Mouse (Mus musculus) kidney, embryonic 14.5 days (tissue): ENCODE data around the gene Tubb4b. TPM values are rescaled to one million over a fixed set of nuclear protein-coding genes. Genes with fewer than 3 reads are reported as not detected.

Experiments used
- ATAC-seq: fragments of 200-750 bp; cut with Nextera tagmentation; 2 replicates; pipeline ENCODE4 v1.8.0; 2017; ENCODE audit warnings: moderate number of reproducible peaks, mild to moderate bottlenecking, moderate TSS enrichment, moderate library complexity; ENCODE audit not compliant: low FRiP score, low TSS enrichment
- H3K27ac ChIP-seq: fragments of 300-500 bp; sonication (generic); 2 replicates; pipeline ENCODE4 v1.5.1; 2014; ENCODE audit warnings: low read depth, mild to moderate bottlenecking, low read length, moderate library complexity, mixed read lengths
- H3K27me3 ChIP-seq: fragments of 300-500 bp; sonication (generic); 2 replicates; pipeline ENCODE4 v1.6.1; 2014; ENCODE audit warnings: mild to moderate bottlenecking, low read length; ENCODE audit not compliant: control insufficient read depth, insufficient read depth
- H3K36me3 ChIP-seq: fragments of 300-500 bp; sonication (generic); 2 replicates; pipeline ENCODE4 v1.6.1; 2014; ENCODE audit warnings: low read length, mixed read lengths; ENCODE audit not compliant: control insufficient read depth, insufficient read depth
- H3K4me1 ChIP-seq: fragments of 300-500 bp; sonication (generic); 2 replicates; pipeline ENCODE4 v1.6.1; 2014; ENCODE audit warnings: low read length, mixed read lengths; ENCODE audit not compliant: control insufficient read depth, insufficient read depth
- H3K4me2 ChIP-seq: fragments of 300-500 bp; sonication (generic); replicated peaks from 2 replicates; pipeline ENCODE4 v1.6.1; 2014; ENCODE audit warnings: low read depth, mild to moderate bottlenecking, low read length
- H3K4me3 ChIP-seq: fragments of 300-500 bp; sonication (generic); 2 replicates; pipeline ENCODE4 v1.5.1; 2014; ENCODE audit warnings: mild to moderate bottlenecking, low read length
- H3K9ac ChIP-seq: fragments of 300-500 bp; sonication (generic); 2 replicates; pipeline ENCODE4 v1.6.1; 2014; ENCODE audit warnings: low read depth, mild to moderate bottlenecking, low read length, moderate library complexity
- H3K9me3 ChIP-seq: fragments of 300-500 bp; sonication (generic); 2 replicates; pipeline ENCODE4 v1.6.1; 2016; ENCODE audit warnings: low read length; ENCODE audit not compliant: control insufficient read depth
- WGBS: fragments of 180-500 bp; shearing (Covaris S2); extraction: QIAGEN DNeasy Blood & Tissue Kit; methylation state at CpG from one replicate; pipeline ENCODE4 v1.1.7; 2014; 5-methylcytosine and 5-hydroxymethylcytosine counted together
- polyA plus RNA-seq: library from polyadenylated mRNA; unstranded; fragments of >200 nt; fragmentation: Nextera tagmentation; extraction: Ambion mirVana; gene quantifications from 2 replicates; pipeline ENCODE4 v1.2.1, GENCODE M21; 2014

The Tubb4b gene
- polyA plus RNA-seq, 1 experiment from 2014 or later: 565 TPM

GRCm38 (mm10) chr2:25182664-25183063 lies 41.8 kb downstream of the Tubb4b start:
- H3K27me3 ChIP-seq: peaks cover 27% of the 10 kb centered on the region
- H3K4me3 ChIP-seq: peak overlapping the region; percentile 67
- H3K4me1 ChIP-seq: peaks cover 28% of the 10 kb centered on the region
- ATAC-seq: no peak
- H3K27ac ChIP-seq: no peak overlapping the region
- peak overlapping the region; percentile 89 for H3K4me2 ChIP-seq
- H3K9me3 ChIP-seq: no peaks in the 10 kb centered on the region
- peak overlapping the region; percentile 77; the same call in 1 of the 2 replicates for H3K9ac ChIP-seq
- 19% methylated on average over 6 of the region's 6 CpGs for WGBS
- no peaks in the 10 kb centered on the region for H3K36me3 ChIP-seq

- H3K4me1 ChIP-seq: peaks cover 35% of the 10 kb centered on the region
- H3K27ac ChIP-seq: peak overlapping the region; percentile 82
- H3K9ac ChIP-seq: peak overlapping the region; percentile 77
- H3K4me3 ChIP-seq: peak overlapping the region; percentile 67
- peaks cover 27% of the 10 kb centered on the region for H3K27me3 ChIP-seq
- H3K4me2 ChIP-seq: peak overlapping the region; percentile 89
- H3K36me3 ChIP-seq: no peaks in the 10 kb centered on the region
- no peaks in the 10 kb centered on the region for H3K9me3 ChIP-seq
- ATAC-seq: no peak
- under 1% methylated on average over 17 of the region's 17 CpGs for WGBS
Observed at GRCm38 (mm10) chr2:25181891-25182397, 42.6 kb downstream of the Tubb4b start.

- H3K4me1 ChIP-seq: peaks cover 41% of the 10 kb centered on the region
- H3K9me3 ChIP-seq: no peaks in the 10 kb centered on the region
- peak overlapping the region; percentile 67 for H3K4me3 ChIP-seq
- H3K9ac ChIP-seq: peak overlapping the region; percentile 77
- peak overlapping the region; percentile 82 for H3K27ac ChIP-seq
- peak; percentile 16 for ATAC-seq
- no peaks in the 10 kb centered on the region for H3K36me3 ChIP-seq
- peak overlapping the region; percentile 89 for H3K4me2 ChIP-seq
- under 1% methylated on average over 100 of the region's 100 CpGs for WGBS
- peaks cover 27% of the 10 kb centered on the region for H3K27me3 ChIP-seq
Observed at GRCm38 (mm10) chr2:25180973-25181890, 43.3 kb downstream of the Tubb4b start.

GRCm38 (mm10) chr2:25180478-25180903 lies 44.0 kb downstream of the Tubb4b start, which contains the start of gene Nrarp:
Nrarp (plus strand) TSS chr2:25180758.
- H3K27ac ChIP-seq: peak within 1 kb of the TSS; percentile 82
- peak within 1 kb of the TSS; percentile 77 for H3K9ac ChIP-seq
- peaks cover 43% of the 10 kb centered on the region for H3K4me1 ChIP-seq
- H3K36me3 ChIP-seq: no peaks in the 10 kb centered on the region
- H3K4me3 ChIP-seq: peak within 1 kb of the TSS; percentile 67
- WGBS: 0% methylated on average over 34 of the region's 35 CpGs
- H3K9me3 ChIP-seq: no peaks in the 10 kb centered on the region
- H3K4me2 ChIP-seq: peak within 1 kb of the TSS; percentile 89
- ATAC-seq: peak; percentile 88
- H3K27me3 ChIP-seq: peaks cover 27% of the 10 kb centered on the region

GRCm38 (mm10) chr2:25179566-25180217 lies 44.8 kb downstream of the Tubb4b start:
- peak overlapping the region; percentile 67 for H3K4me3 ChIP-seq
- 17% methylated on average over 15 of the region's 15 CpGs for WGBS
- H3K9me3 ChIP-seq: no peaks in the 10 kb centered on the region
- H3K9ac ChIP-seq: peak overlapping the region; percentile 35; the same call in 1 of the 2 replicates
- H3K27me3 ChIP-seq: peaks cover 27% of the 10 kb centered on the region
- ATAC-seq: no peak
- no peak overlapping the region; the same call in 1 of the 2 replicates for H3K27ac ChIP-seq
- peaks cover 39% of the 10 kb centered on the region for H3K4me1 ChIP-seq
- no peaks in the 10 kb centered on the region for H3K36me3 ChIP-seq
- peak overlapping the region; percentile 89 for H3K4me2 ChIP-seq

- H3K27me3 ChIP-seq: peaks cover 24% of the 10 kb centered on the region
- ATAC-seq: no peak
Observed at GRCm38 (mm10) chr2:25178285-25178972, 46.1 kb downstream of the Tubb4b start.

GRCm38 (mm10) chr2:25177685-25178084 lies 46.8 kb downstream of the Tubb4b start:
- Histone ChIP-seq H3K4me1 (peaks cover 44% of the 10 kb centered on the region), H3K4me2 (peak overlapping the region; percentile 27), H3K4me3 (peak overlapping the region; percentile 15; the same call in 1 of the 2 replicates), H3K9me3 (no peaks in the 10 kb centered on the region), H3K27me3 (peaks cover 22% of the 10 kb centered on the region), H3K9ac (peak overlapping the region; percentile 38; the same call in 1 of the 2 replicates), H3K27ac (peak overlapping the region; percentile 73), H3K36me3 (no peaks in the 10 kb centered on the region)
- peak; percentile 11 for ATAC-seq
- WGBS: 6% methylated on average over 6 of the region's 6 CpGs

More at GRCm38 (mm10) chr2:25178285-25178972, 46.1 kb downstream of the Tubb4b start:
- no peaks in the 10 kb centered on the region for H3K9me3 ChIP-seq
- H3K27ac ChIP-seq: peak overlapping the region; percentile 73; the same call in 1 of the 2 replicates
- H3K4me1 ChIP-seq: peaks cover 39% of the 10 kb centered on the region
- H3K4me3 ChIP-seq: no peak overlapping the region
- no peaks in the 10 kb centered on the region for H3K36me3 ChIP-seq
- 17% methylated on average over 10 of the region's 10 CpGs for WGBS
- H3K9ac ChIP-seq: 0 out of 2 replicates have a peak overlapping the region, but pooled peaks have one; percentile 12
- H3K4me2 ChIP-seq: no peak overlapping the region

GRCm38 (mm10) chr2:25177076-25177475 lies 47.4 kb downstream of the Tubb4b start:
- Histone ChIP-seq H3K9ac (peak overlapping the region; percentile 38; the same call in 1 of the 2 replicates), H3K9me3 (no peaks in the 10 kb centered on the region), H3K4me3 (peak overlapping the region; percentile 15; the same call in 1 of the 2 replicates), H3K36me3 (no peaks in the 10 kb centered on the region), H3K27me3 (peaks cover 22% of the 10 kb centered on the region), H3K4me2 (peak overlapping the region; percentile 27), H3K4me1 (peaks cover 42% of the 10 kb centered on the region), H3K27ac (peak overlapping the region; percentile 73)
- WGBS: 22% methylated on average over 4 of the region's 4 CpGs
- ATAC-seq: no peak
